ENCODE assay signal across 10 mouse cellular contexts in genomic region chr7:143340601-143341281, GRCm38 (mm10).
DNase-seq lines count a peak whose midpoint lies in the region; ATAC-seq lines count a peak whose summit lies in the region.
"Had no signal": no experiment of that assay in that cellular context is flagged by ENCODE, and none has a peak within 500 bp of the region (broad histone marks: within the 10 kb centered on the region; RNA-seq: fewer than 3 reads in every experiment).

No protein-coding gene starts in this region.

- H3K27me3 ChIP-seq in midbrain, embryonic 12.5 days: peaks cover 17% of the 10 kb centered on the region; the same call in 1 of the 2 replicates
- H3K27me3 ChIP-seq in midbrain, embryonic 16.5 days (ENCODE audit: control insufficient read depth, insufficient read depth, low read depth, low read length): no peaks in the 10 kb centered on the region
- H3K27me3 ChIP-seq in hindbrain, embryonic 12.5 days: peaks cover 10% of the 10 kb centered on the region
- no peaks in the 10 kb centered on the region for H3K27me3 ChIP-seq in stomach, embryonic 15.5 days (replicated peaks)

- H3K9me3 ChIP-seq in midbrain, embryonic 12.5 days: no peaks in the 10 kb centered on the region
- peaks cover 4% of the 10 kb centered on the region; the same call in 1 of the 2 replicates for H3K9me3 ChIP-seq in midbrain, embryonic 16.5 days (replicated peaks; ENCODE audit: control insufficient read depth, low read length, poor library complexity, severe bottlenecking)
- peaks cover 5% of the 10 kb centered on the region; the same call in 1 of the 2 replicates for H3K9me3 ChIP-seq in hindbrain, embryonic 12.5 days (replicated peaks)
- no peaks in the 10 kb centered on the region for H3K9me3 ChIP-seq in stomach, embryonic 15.5 days
- H3K9me3 ChIP-seq: G1E had no signal

- no peak overlapping the region for H3K27ac ChIP-seq in midbrain, embryonic 12.5 days (replicated peaks)
- no peak overlapping the region for H3K27ac ChIP-seq in midbrain, embryonic 16.5 days (ENCODE audit: low read length)
- no peak overlapping the region for H3K27ac ChIP-seq in hindbrain, embryonic 12.5 days
- H3K27ac ChIP-seq in stomach, embryonic 15.5 days: 0 out of 2 replicates have a peak overlapping the region, but pooled peaks have one; percentile 0

- H3K4me3 ChIP-seq in midbrain, embryonic 12.5 days: no peak overlapping the region
- H3K4me3 ChIP-seq in midbrain, embryonic 16.5 days (ENCODE audit: low read depth, low read length): no peak overlapping the region
- no peak overlapping the region for H3K4me3 ChIP-seq in hindbrain, embryonic 12.5 days
- H3K4me3 ChIP-seq in stomach, embryonic 15.5 days (replicated peaks): no peak overlapping the region

- peak; percentile 41 for DNase-seq in kidney, postnatal 14 days
- no peak for DNase-seq in layer of hippocampus, postnatal 25 days (ENCODE audit: extremely low spot score in 1 of 2, low spot score in 1 of 2)
- no peak for DNase-seq in cerebellum, adult 11-12 months
- DNase-seq in spleen, adult 18-20 months: no peak
- DNase-seq: thymus, postnatal 25 days had no signal

- no peak overlapping the region for H3K9ac ChIP-seq in midbrain, embryonic 12.5 days (replicated peaks)
- no peak overlapping the region for H3K9ac ChIP-seq in midbrain, embryonic 16.5 days (ENCODE audit: low read depth, low read length)
- no peak overlapping the region for H3K9ac ChIP-seq in hindbrain, embryonic 12.5 days
- H3K9ac ChIP-seq in stomach, embryonic 15.5 days: no peak overlapping the region

- no peak overlapping the region for H3K4me2 ChIP-seq in midbrain, embryonic 12.5 days (replicated peaks)
- no peak overlapping the region for H3K4me2 ChIP-seq in midbrain, embryonic 16.5 days (ENCODE audit: low read length)
- no peak overlapping the region for H3K4me2 ChIP-seq in hindbrain, embryonic 12.5 days (replicated peaks)
- H3K4me2 ChIP-seq in stomach, embryonic 15.5 days: no peak overlapping the region

- peak; percentile 49; the same call in 1 of the 2 replicates for ATAC-seq in midbrain, embryonic 12.5 days (ENCODE audit: low FRiP score, low read depth)
- ATAC-seq in midbrain, embryonic 16.5 days: no peak; the same call in 1 of the 2 replicates
- ATAC-seq in hindbrain, embryonic 12.5 days (ENCODE audit: low FRiP score): peak; percentile 80
- 0 out of 2 replicates have a peak, but pooled peaks have one; percentile 65 for ATAC-seq in stomach, embryonic 15.5 days (ENCODE audit: insufficient read depth, low FRiP score, low read depth)

- H3K4me1 ChIP-seq in midbrain, embryonic 12.5 days: peaks cover 20% of the 10 kb centered on the region
- peaks cover 4% of the 10 kb centered on the region; the same call in 1 of the 2 replicates for H3K4me1 ChIP-seq in midbrain, embryonic 16.5 days (ENCODE audit: control insufficient read depth, insufficient read depth, low read length)
- H3K4me1 ChIP-seq in hindbrain, embryonic 12.5 days: peaks cover 16% of the 10 kb centered on the region
- peaks cover 20% of the 10 kb centered on the region for H3K4me1 ChIP-seq in stomach, embryonic 15.5 days

- WGBS in midbrain, embryonic 12.5 days: 61% methylated on average over 15 of the region's 15 CpGs
- WGBS in midbrain, embryonic 16.5 days: 36% methylated on average over 15 of the region's 15 CpGs
- 59% methylated on average over 15 of the region's 15 CpGs for WGBS in hindbrain, embryonic 12.5 days
- WGBS in stomach, embryonic 15.5 days: 68% methylated on average over 15 of the region's 15 CpGs

- H3K36me3 ChIP-seq in midbrain, embryonic 12.5 days: no peaks in the 10 kb centered on the region
- H3K36me3 ChIP-seq in midbrain, embryonic 16.5 days (ENCODE audit: control insufficient read depth, insufficient read depth, low read length): no peaks in the 10 kb centered on the region
- no peaks in the 10 kb centered on the region for H3K36me3 ChIP-seq in hindbrain, embryonic 12.5 days
- no peaks in the 10 kb centered on the region for H3K36me3 ChIP-seq in stomach, embryonic 15.5 days
- H3K36me3 ChIP-seq: G1E had no signal
